Mouse (Mus musculus) ES-CJ7 (cell line): ENCODE results near the gene Vmn1r42.
A peak's percentile ranks its signal among the peaks of the same experiment; 100 is the strongest.
"Not testable (repeated sequence)": the region's sequence is repeated elsewhere in the genome, so short reads cannot be mapped to it uniquely, and the experiment has no call there.

Experiments used
- DNase-seq: peaks from one replicate; pipeline ENCODE4 v3.0.0; 2011; ENCODE audit warnings: low read depth, low spot score

The Vmn1r42 gene

GRCm38 (mm10) chr6:89876313-89876712, at the start of gene Vmn1r42, which contains the start of gene Vmn1r43:
Gene Vmn1r42, minus strand, starts transcription at chr6:89876413.
Gene Vmn1r43, minus strand, starts transcription at chr6:89876413.
- DNase-seq = not testable (repeated sequence)

- no peak for DNase-seq
Observed at GRCm38 (mm10) chr6:89883812-89884211, 7.6 kb upstream of the Vmn1r42 start.

GRCm38 (mm10) chr6:89883360-89883759, 7.1 kb upstream of the Vmn1r42 start, which contains the start of gene Vmn1r44:
Gene Vmn1r44, plus strand, starts transcription at chr6:89883660.
- no peak for DNase-seq

- DNase-seq = no peak
Observed at GRCm38 (mm10) chr6:89880867-89881266, 4.7 kb upstream of the Vmn1r42 start.

- no peak for DNase-seq
Observed at GRCm38 (mm10) chr6:89876963-89877362, 750 bp upstream of the Vmn1r42 start.

GRCm38 (mm10) chr6:89867976-89868375, 8.2 kb downstream of the Vmn1r42 start:
- DNase-seq = peak; percentile 25

GRCm38 (mm10) chr6:89867276-89867675, 8.9 kb downstream of the Vmn1r42 start:
- peak; percentile 31 for DNase-seq

- DNase-seq = no peak
Observed at GRCm38 (mm10) chr6:89863792-89864191, 12.4 kb downstream of the Vmn1r42 start.

- DNase-seq = peak; percentile 82
Observed at GRCm38 (mm10) chr6:89859839-89860238, 16.4 kb downstream of the Vmn1r42 start.

GRCm38 (mm10) chr6:89857552-89857951, 18.7 kb downstream of the Vmn1r42 start:
- DNase-seq = no peak
